Mouse (Mus musculus) embryo, embryonic 10 days (tissue): ENCODE measurements around the gene Aco2.
A peak's percentile ranks its signal among the peaks of the same experiment; 100 is the strongest.

Source experiments
- DNase-seq: peaks from one replicate; pipeline ENCODE4 v3.0.0-alpha.2; 2015; ENCODE audit warnings: low spot score

The Aco2 gene

GRCm38 (mm10) chr15:81920546-81921217, 48.6 kb downstream of the Aco2 start:
- no peak for DNase-seq

- no peak for DNase-seq
Observed at GRCm38 (mm10) chr15:81921255-81921654, 49.1 kb downstream of the Aco2 start.

GRCm38 (mm10) chr15:81924933-81925332, 52.8 kb downstream of the Aco2 start:
- DNase-seq, result no peak

GRCm38 (mm10) chr15:81925760-81926445, 53.8 kb downstream of the Aco2 start, which contains the start of gene Polr3h:
Gene Polr3h, minus strand, starts transcription at chr15:81926240.
- peak; percentile 94 for DNase-seq

- no peak for DNase-seq
Observed at GRCm38 (mm10) chr15:81926446-81926822, 54.3 kb downstream of the Aco2 start.

- DNase-seq, result no peak
Observed at GRCm38 (mm10) chr15:81927741-81928140, 55.6 kb downstream of the Aco2 start.

- no peak for DNase-seq
Observed at GRCm38 (mm10) chr15:81928277-81928676, 56.2 kb downstream of the Aco2 start.

- DNase-seq, result no peak
Observed at GRCm38 (mm10) chr15:81932951-81933470, 60.9 kb downstream of the Aco2 start.

GRCm38 (mm10) chr15:81933986-81934385, 61.9 kb downstream of the Aco2 start:
- no peak for DNase-seq

- no peak for DNase-seq
Observed at GRCm38 (mm10) chr15:81935869-81936637, 63.9 kb downstream of the Aco2 start.

GRCm38 (mm10) chr15:81936679-81937078, 64.6 kb downstream of the Aco2 start, which contains the start of gene Csdc2:
Gene Csdc2, plus strand, starts transcription at chr15:81936759.
- DNase-seq, result peak; percentile 81

- peak; percentile 44 for DNase-seq
Observed at GRCm38 (mm10) chr15:81937098-81937972, 65.2 kb downstream of the Aco2 start.

- peak; percentile 77 for DNase-seq
Observed at GRCm38 (mm10) chr15:81938246-81938645, 66.1 kb downstream of the Aco2 start.

- DNase-seq, result no peak
Observed at GRCm38 (mm10) chr15:81939157-81939715, 67.1 kb downstream of the Aco2 start.

GRCm38 (mm10) chr15:81939774-81940173, 67.7 kb downstream of the Aco2 start:
- DNase-seq, result no peak

GRCm38 (mm10) chr15:81940219-81940618, 68.1 kb downstream of the Aco2 start:
- DNase-seq, result no peak

- DNase-seq, result no peak
Observed at GRCm38 (mm10) chr15:81941010-81941409, 68.9 kb downstream of the Aco2 start.

GRCm38 (mm10) chr15:81943176-81943749, 71.2 kb downstream of the Aco2 start:
- DNase-seq, result peak; percentile 82

GRCm38 (mm10) chr15:81949076-81949475, 77.0 kb downstream of the Aco2 start:
- DNase-seq, result no peak

- no peak for DNase-seq
Observed at GRCm38 (mm10) chr15:81949476-81950131, 77.5 kb downstream of the Aco2 start.
